Mouse (Mus musculus): ENCODE results near the gene Sinhcaf.

DNA sequence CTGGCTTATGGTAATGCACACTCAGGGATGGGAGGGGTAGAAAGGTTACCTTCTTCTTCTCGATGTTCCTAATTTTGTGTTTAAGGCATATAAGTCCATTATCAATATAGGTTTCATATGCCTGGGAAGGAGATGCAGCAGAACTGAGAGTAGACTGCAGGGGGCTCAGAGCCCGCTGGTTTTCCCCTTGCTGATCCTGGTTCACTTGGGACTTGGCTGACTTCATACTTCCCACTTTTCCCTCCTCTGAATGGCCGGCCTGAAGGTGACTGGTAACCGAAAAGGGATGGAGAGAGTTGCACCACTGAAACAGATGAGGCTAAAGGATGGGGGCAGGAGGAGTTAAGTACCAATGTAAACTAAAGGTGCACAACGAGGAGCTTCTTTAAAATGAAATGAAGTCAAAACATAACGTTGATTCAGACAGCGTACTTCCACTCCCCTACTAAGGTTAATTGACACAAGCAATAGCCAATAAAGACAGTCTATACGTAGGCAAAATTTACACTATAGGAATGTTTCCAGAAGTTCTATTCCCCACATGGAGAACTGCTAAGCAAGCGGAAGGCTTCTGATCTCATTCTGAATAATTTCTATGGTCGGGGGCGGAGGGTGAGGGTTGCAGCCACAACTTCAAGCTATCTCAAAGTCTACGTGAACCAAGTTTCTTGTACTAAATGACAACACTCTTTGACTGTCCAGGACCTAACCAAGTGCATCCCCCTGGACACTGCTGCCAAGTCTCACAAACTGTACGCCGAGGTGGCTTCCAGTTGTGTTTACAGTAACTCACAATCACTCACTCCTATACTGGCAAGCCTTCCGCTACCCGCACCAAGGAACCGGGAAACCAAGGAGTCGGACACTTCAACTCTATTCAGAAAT, 51.1 kb downstream of the Sinhcaf start:
- no peak for TF ChIP-seq CTCF (IDR thresholded peaks at IDR 0.05; ENCODE audit: borderline replicate concordance, control insufficient read depth, extremely low read depth, insufficient read depth, low read length, poor library complexity)
- TF ChIP-seq POLR2A (IDR thresholded peaks at IDR 0.05; ENCODE audit: control insufficient read depth, extremely low read depth, insufficient read depth, low read length, poor library complexity): no peak

Data from thymus, adult 2 months (tissue).